Mouse (Mus musculus) limb, embryonic 13.5 days (tissue): ENCODE results near the gene Gm10310. TPM values are rescaled to one million over a fixed set of nuclear protein-coding genes. Genes with fewer than 3 reads are reported as not detected.

ENCODE experiments used
- polyA plus RNA-seq: library from polyadenylated mRNA; unstranded; fragments of >200 nt; fragmentation: Nextera tagmentation; extraction: Ambion mirVana; gene quantifications from 2 replicates; pipeline ENCODE4 v1.2.1, GENCODE M21; 2015

Gm10310 gene
- polyA plus RNA-seq, 1 experiment from 2014 or later, result not detected

Other genes starting within 250 kb of the Gm10310 start
- gene Olfr806, start 243.1 kb downstream of the Gm10310 start, polyA plus RNA-seq, result not detected in 2 replicates
- gene Olfr807, start 227.3 kb downstream of the Gm10310 start, polyA plus RNA-seq, result not detected in 2 replicates
- not detected in 2 replicates for gene Olfr808, start 219.6 kb downstream of the Gm10310 start, polyA plus RNA-seq
- gene Olfr809, start 210.4 kb downstream of the Gm10310 start, polyA plus RNA-seq, result not detected in 2 replicates
- not detected in 2 replicates for gene Olfr810, start 190.1 kb downstream of the Gm10310 start, polyA plus RNA-seq
- gene Olfr811, start 180.7 kb downstream of the Gm10310 start, polyA plus RNA-seq, result not detected in 2 replicates
- not detected in 2 replicates for gene Olfr812, start 139.0 kb downstream of the Gm10310 start, polyA plus RNA-seq
- gene Olfr813, start 129.7 kb downstream of the Gm10310 start, polyA plus RNA-seq, result not detected in 2 replicates
- gene Olfr814, start 105.2 kb downstream of the Gm10310 start, polyA plus RNA-seq, result not detected in 2 replicates
- not detected in 2 replicates for gene Olfr815, start 79.2 kb downstream of the Gm10310 start, polyA plus RNA-seq
- not detected in 2 replicates for gene Olfr816, start 69.5 kb downstream of the Gm10310 start, polyA plus RNA-seq
- gene Olfr818, start 36.0 kb downstream of the Gm10310 start, polyA plus RNA-seq, result not detected in 2 replicates
- gene Olfr819, start 17.8 kb downstream of the Gm10310 start, polyA plus RNA-seq, result not detected in 2 replicates
- gene Olfr247, start 8.9 kb downstream of the Gm10310 start, polyA plus RNA-seq, result not detected in 2 replicates
- not detected in 2 replicates for gene Olfr820, start 27.6 kb upstream of the Gm10310 start, polyA plus RNA-seq
- not detected in 2 replicates for gene Olfr821, start 45.3 kb upstream of the Gm10310 start, polyA plus RNA-seq
- not detected in 2 replicates for gene Olfr822, start 86.1 kb upstream of the Gm10310 start, polyA plus RNA-seq
- not detected in 2 replicates for gene Olfr823, start 130.3 kb upstream of the Gm10310 start, polyA plus RNA-seq
- not detected in 2 replicates for gene Olfr824, start 144.9 kb upstream of the Gm10310 start, polyA plus RNA-seq
- not detected in 2 replicates for gene Olfr825, start 181.7 kb upstream of the Gm10310 start, polyA plus RNA-seq
- not detected in 2 replicates for gene Olfr826, start 199.1 kb upstream of the Gm10310 start, polyA plus RNA-seq
- not detected in 2 replicates for gene Olfr827, start 229.3 kb upstream of the Gm10310 start, polyA plus RNA-seq